Mouse (Mus musculus): ENCODE measurements around the gene Enpp3. TPM values are rescaled to one million over a fixed set of nuclear protein-coding genes. Genes with fewer than 3 reads are reported as not detected.

The Enpp3 gene
- total RNA-seq, 2 experiments from 2014 or later = 0.35 TPM

DNA sequence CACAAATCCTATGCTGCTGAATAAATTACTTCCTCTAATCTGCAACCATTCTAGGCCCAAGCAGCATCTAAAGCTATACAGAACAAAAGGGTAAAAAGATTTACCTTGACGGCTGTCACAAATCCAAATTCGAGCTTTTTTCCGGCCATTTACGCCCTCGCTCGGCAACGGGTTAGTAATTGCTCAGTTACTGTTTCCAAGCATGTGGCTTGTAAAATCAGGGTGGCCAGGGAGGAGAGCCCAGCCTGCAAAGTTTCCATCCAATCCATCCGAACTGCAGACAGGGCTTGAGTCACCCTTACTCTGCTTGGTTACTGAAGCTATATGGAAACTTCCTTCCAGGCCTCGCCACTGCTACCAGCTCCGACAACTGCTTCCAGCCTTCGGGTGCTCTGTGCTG is 74.9 kb downstream of the Enpp3 start:
- DNase-seq (ENCODE audit: low spot score in 2 of 2) = no peak

DNA sequence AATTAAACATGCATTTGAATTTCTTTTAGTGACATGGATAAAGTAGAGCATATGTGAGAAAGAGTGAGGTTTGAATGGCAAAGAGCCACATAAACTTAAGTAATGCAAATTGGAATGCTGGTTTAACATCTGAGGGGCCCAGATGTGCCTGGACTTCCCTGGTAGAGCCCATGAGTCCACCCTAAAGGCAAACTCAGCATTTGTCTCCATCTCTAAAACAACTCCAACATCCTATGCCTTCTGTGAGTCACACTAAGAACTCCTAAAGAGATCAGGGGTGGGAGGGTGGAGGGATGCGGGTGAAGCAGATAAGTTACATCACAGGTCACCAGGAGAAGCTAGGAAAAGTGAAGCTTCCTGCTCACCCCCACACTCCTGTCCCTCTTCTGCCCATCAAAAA is 76.6 kb downstream of the Enpp3 start:
- no peak for DNase-seq (ENCODE audit: low spot score in 2 of 2)

DNA sequence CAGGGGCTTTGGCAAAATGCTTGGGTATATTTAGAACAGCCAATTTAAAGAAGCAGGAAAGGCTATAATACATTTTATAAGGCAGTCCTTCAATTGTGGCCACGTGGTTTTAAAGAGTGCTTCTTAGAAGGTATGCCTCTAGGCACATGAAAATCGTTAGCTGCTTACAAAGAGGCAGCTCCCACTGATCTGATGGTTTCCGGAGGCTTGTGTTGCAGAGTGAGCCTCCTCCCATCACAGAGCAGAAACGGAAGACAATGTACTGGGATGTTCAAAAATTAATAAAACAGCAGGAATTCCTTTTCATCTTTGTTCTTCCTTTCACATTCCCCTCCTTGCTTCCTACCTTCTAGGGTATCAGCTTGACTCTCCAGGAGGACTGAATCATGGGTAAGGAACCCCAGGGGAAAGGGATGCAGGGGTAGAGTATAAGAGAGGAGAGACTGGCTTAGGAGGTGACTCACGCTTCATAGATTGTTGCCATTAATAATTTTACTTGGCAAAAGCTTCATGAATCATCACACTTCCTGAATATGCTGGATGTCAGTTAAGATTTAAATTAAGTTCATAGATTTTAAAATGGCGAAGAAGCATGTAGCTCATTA is 77.4 kb downstream of the Enpp3 start:
- no peak for DNase-seq (ENCODE audit: low spot score in 2 of 2)

DNA sequence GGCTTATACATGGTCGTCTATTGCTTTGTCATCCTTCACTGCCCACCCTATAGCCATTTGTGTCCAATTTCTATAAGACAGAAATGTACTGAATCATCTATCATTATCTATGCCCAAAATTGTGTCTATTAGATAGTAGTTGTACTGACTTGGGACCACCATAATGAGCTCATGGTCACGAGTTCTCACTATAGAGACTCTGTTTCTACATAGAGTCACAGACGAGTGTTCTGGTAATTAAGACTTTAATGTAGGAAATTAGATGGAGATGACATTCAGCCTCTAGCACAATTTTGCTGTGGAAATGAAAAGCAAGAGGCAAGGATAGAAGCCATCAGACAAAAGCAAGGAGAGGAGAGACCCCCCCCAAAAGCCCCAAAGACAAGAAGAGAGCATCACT is 78.0 kb downstream of the Enpp3 start:
- no peak for DNase-seq (ENCODE audit: low spot score in 2 of 2)

DNA sequence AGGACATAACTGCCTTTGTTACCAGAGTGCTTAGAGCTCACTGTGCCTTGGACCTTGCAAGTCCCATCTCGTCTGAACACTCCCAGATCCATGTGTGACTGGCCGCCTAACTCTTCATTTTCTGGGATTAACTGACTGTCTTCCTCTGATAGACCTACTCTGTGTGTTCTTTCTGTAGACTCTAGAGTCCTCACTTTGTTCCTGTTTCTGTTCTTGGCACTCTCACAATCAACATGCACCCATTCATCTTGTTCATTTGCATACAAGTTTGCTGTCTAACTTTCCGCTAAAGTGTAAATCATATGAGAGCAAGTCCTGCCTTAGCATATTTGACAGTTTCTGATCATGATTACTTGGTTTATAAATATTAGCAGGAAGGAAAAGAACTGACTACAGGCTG is 79.4 kb downstream of the Enpp3 start:
- no peak for DNase-seq (ENCODE audit: low spot score in 2 of 2)

DNA sequence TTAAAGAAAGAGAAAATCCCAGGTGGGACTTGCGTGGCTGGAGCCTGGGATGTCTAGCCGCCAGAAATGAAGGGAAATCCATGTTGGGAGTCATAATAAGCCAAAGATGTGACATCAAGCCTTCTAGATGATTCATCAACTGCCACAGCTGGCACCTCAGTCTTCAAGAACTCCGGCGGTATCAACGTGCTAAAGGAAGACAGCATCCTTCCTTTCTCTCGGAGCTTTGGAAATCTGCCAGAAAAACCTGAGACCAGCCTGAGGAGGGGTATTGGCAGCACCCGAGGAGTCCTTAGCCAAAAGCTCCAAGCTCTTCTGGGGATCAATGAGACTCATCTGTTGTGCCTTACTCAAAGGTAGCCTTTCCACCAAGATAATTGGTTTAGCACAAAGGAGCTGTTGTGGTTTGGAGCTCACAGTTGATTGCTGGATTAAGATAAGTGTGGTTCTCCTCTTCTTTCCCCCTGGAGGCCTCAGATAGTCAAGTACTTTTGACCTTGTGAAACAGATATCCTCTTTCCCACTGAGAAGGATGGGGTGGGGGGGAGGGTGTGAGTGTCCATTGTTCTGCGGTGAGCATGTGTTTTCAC is 84.2 kb downstream of the Enpp3 start:
- no peak for DNase-seq (ENCODE audit: low spot score in 2 of 2)

DNA sequence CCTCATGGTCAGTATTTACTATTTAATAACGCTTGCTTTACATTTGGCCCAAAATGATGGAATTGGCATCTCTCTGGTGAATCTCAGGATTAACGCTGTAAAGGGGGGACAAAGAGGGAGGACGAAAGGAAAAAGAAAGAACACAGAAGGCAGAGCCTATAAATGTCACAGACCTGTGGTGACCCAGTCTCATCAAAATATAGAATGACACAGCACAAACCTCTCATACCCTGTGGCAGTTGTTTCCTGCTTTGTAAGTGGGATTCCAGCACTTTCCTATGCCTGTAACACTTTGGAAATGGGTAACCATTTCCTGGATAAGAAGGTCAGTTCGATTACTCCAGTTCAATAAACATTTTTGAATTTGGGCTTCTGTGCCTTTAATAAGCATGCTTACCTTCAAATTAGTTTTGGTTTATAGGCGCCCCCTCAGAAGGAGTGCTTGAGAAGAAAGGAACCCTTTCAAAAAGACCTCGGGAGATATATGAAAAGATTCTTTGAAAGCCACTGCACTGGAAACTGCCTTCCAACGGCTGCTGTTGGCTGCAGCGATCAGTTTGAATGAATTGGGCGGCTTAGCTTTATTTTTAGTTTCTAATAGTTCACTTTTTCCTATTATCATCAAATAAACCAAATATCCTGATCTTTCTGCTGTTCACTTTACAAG is 87.6 kb downstream of the Enpp3 start:
- DNase-seq (ENCODE audit: low spot score in 2 of 2) = no peak

DNA sequence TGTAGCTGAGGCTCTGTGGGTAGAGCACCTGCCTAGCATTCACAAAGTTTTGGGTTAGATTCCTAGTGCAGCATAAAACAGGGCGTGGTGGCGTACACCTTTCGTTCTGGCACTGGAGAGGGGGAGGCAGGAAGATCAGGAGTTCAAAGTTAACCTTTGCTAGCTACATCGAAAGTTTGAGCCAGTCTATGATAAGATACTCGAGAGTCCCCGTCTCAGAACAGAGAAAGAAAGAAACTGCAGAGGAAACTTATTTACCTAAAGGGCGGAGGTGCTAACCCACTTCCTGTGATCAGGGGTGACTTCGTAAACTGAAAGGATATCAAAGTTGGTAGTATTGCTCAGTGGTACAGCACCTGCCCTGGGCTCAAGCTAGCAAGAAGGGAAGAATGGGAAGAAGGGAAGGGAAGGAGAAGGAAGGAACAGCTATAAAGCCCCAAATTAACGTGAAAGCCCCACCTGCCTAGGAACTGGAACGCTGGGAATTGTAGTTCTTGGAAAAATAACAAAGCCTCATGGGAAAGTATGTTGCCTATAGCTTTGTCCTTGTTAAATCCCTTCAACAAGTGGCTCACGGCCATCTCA is 88.3 kb downstream of the Enpp3 start:
- DNase-seq (ENCODE audit: low spot score in 2 of 2) = no peak

DNA sequence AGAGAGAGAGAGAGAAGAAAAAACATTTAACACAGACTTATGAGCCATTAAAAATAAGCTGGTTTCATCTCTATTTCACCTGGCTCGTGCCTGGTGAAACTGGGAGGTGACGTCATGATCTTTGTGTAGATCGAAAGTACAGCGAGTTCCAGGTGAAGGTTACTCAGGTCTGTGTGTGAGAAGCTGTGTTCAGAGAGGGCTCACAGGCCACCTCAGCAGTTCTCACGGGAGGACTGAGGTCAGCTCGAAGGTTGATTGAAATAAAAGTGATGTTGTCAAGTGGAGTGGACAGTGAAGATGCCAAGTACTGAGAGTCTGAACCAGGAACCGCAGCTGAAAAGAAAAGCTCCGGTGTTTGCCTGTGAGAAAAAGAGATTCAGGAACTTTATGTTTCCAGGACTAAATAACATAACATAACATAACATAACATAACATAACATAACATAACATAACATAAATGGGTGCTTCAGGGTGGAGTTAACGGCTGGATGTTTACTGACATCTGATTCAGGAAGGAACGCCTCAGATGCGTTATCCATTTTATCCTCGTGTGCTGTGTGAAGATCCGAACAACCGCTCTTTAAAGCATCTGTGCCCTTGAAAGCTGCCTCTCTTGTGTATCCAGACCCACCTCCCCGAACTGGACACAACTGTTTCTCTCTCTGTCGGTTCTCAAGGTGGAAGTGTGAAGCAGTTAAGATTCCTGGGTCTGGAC is 88.9 kb downstream of the Enpp3 start:
- DNase-seq (ENCODE audit: low spot score in 2 of 2) = no peak

DNA sequence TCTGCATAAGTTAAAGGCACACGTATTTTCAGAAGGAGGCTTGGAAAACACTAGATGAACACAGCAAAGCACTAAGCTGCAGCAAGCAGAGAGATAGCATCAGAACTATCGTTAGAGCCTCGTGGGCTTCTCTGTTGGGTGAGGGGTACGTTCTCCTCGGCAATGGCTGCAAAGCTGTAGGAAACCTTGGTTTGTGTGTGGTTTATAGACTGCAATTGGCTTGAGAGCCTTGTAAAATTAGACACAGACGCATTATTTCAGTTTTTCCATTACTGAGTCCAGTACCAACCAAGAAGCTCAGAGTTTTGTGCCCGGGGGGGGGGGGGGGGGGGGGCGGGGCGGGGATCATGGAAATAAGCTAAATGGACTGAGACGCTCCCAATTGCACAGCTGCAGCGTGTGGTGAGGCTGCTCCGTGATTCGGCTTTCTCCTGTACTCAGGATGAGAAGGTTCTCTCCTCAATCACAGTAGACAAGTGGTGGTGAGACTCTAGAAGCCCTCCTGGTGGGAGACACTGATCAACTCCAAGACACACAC is 99.6 kb downstream of the Enpp3 start:
- DNase-seq (ENCODE audit: low spot score in 2 of 2) = no peak

DNA sequence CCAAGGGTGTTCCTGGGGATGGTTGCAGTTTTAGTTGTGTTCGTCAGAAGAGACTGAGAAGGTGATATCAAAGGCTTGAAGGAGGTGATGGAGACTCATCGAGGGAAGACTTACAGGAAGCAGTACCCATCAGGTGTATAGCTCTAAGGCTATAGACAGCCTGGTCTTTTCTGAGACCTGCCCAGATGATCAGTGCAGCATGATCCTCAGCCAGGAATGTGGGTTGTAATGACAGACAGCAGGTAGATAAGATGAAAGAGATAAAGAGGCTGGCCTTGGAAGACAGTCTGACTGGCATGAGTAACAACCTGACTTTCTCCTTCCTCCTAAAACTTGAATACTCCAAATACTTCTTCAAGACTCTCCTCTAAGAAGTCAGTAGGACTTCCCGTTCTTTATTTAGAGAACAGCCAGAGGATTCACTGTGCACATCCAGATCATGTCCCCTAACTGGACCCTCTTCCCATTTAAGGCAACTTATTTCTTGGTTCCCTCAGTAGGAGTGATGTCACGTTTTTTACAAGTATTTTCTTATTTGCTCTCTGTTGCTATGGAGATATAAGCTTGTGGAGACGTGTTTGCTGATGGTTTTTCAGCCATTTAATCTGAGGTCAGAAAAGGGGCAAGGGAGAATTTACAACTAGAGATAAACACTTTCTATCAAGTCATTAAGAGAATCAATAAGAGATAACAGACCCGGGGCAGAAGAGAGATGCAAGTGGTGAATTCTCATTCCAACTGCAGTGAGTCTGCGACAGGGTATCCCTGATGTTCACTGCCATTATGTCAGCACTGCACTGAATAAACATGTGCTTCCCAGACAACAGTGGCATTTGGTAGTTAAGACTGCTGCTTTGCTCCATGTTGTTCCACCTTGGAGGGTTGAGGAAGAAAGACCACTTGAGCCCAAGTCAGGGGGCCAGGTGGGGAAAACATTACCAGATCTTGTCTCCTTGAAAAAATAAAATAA is 101.1 kb downstream of the Enpp3 start:
- DNase-seq (ENCODE audit: low spot score in 2 of 2) = no peak

DNA sequence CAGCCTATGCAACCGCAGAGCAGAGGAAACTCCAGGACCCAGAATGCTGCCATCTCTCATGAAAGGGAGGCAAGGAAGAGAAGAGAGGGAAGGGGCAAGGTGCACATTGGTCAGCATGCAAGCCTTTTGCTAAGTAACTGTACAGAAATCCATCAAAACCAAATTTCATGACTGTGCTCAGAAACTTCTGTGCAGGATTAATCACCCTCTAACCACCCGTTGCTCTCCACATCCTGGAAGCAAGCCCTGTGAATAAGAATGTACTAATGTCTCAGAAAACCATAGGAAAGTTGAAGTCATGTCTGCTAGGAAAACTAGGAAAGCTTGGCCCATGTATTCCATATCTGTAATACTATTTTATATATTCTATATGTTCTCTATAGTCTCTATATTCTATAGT is 103.5 kb downstream of the Enpp3 start:
- DNase-seq (ENCODE audit: low spot score in 2 of 2) = no peak

DNA sequence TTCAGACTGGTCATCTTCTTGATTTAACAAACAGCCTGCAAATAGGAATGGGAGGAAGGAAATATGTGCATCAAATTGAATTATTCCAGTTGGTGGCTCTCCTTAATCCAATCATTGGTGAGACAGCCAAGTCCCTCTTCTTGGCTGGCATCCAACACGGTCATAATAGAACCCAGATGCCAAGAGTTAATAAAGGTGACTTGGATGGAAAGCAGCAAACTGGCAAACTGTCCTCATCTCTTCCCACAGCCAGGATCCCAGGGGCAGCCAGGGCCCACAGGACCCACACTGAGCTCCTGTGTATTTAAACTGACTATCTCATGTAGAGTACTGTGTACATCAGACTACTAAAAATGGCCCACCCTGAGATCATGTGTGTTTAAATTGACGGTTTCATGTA is 104.2 kb downstream of the Enpp3 start:
- no peak for DNase-seq (ENCODE audit: low spot score in 2 of 2)

DNA sequence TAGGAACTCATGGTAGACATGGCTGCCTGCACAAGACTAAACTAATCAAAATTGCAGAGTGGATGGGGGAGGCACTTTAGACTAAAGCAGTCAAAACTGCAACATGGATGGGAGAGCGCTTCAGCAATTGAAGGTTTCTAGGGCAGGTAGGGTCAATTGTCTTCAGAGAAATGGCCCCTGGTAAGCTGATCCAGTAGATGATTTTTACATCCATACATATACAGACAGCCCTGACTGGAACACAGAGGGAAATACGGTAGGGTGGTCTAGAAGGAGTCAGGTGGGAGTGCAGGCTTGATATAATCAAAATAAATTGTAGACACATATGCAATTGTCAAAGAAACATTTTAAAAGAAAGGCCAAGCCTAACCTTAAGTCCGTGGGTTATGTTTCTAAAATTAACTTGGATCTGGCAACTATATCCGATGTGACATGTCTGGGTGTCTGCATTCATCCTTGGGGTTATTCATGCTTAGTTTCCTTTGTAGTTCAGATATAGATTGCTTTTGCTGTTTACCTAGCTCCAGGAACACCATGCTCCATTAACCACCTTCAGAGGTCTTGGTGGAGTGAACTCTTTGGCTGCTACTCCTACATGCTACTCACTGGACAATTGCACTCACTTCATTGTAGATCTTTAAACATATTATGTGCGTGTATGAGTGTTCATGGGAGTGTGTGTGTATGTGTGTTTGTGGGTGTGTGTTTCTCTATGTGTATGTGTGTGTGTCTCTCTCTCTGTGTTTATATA is 107.4 kb downstream of the Enpp3 start:
- DNase-seq (ENCODE audit: low spot score in 2 of 2) = no peak

DNA sequence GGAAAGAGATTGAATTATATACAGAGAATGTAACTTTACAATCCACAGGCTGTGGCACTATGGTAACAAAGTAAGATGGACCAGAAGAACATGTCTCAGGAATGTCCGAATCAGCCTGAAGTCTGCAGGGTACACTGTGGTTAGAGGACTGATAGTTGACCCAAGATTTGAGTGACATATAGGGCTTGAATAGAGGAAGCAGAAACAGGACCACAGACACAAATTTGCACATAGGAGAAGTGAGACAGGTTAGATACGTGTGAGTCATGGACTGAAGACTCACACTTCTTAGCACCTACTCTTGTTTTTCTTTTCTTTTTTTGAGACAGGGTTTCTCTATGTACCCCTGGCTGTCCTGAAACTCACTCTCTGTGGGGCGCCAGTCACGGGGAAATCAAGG is 115.1 kb downstream of the Enpp3 start:
- no peak for DNase-seq (ENCODE audit: low spot score in 2 of 2)

DNA sequence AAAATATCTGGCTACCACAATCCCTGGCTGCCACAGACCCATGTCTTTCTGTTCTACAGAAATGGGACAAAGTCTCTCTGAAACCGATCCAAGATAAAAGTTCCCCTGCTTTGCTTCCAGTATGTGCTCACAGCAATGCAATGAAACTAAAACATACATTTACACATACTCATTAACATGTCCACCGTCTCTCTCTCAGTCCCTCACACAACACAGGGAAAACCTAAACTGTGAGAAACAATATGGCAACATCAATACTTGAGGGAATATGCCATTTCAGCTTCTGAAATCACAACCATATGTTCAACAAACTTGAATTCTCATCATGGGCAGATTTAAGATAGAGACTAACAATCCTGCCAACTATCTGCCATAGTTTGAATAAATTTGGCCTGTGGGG is 117.4 kb downstream of the Enpp3 start:
- DNase-seq (ENCODE audit: low spot score in 2 of 2) = no peak

Measured in left cerebral cortex, adult 18-20 months (tissue).